Mouse (Mus musculus) WW6 (cell line): ENCODE results near the gene AC140267.1.

Experiments used
- DNase-seq: peaks from one replicate; pipeline ENCODE4 v3.0.0-alpha.2; 2013; ENCODE audit warnings: low read depth, low spot score

AC140267.1 gene

DNA sequence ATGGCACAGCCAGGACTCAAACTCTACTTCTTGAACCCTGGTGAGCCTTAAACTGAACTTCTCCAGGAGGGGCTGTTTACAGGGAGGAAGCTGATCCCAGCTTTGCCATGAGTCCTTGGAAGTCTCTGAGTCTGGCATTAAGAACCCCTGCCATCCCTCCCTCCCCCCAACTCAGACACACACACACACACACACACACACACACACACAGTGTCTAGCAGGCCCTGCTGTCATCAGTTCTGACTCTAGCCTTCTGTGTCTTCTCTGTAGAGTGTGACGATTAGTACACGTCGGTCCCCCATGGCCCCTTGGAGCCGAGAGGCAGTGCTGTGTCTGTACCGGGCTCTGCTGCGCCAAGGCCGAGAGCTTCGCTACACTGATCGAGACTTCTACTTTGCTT, at the start of gene AC140267.1:
Gene AC140267.1 (plus strand): TSS at position 301 of the 400 bp plus-strand sequence.
- no peak for DNase-seq

DNA sequence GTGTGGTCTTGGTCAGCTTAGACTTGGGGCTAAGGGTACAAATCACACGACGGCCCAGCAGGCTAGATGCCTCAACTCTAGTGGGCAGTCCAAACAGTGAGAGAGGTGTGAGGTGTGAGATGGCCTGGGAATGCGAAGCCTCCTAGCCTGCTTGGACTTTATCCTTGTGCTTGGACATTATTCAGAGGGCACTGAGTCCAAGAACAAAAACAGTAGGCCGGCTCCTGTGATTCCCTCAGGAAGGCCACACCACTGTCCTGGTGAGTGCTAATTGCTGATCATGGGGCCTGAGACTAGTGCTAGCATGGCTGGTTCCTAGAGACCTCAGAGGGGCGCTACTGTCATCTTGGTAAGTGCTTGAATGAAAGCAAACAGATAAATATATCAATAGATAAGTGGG, 46.7 kb upstream of the AC140267.1 start:
- DNase-seq = no peak

DNA sequence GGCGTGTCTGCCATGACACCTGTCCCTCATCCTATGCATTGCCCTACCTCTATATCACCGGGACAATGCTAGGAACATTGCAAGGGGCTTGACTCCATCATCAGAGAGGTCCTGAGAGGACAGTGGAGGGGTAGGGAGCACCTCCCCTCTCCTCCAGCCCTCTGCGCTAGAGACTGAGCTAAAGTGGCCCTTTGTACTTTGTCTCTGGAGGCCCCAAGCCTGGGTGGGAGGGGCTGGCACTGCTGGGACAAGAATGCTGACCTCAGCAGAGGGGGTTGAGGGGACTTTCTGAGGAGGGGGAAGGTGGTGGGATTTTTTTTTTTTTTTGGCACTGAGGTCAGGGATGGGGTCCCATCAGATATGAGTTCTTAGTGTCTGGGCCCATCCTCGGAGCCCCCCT, 45.6 kb upstream of the AC140267.1 start:
- no peak for DNase-seq

DNA sequence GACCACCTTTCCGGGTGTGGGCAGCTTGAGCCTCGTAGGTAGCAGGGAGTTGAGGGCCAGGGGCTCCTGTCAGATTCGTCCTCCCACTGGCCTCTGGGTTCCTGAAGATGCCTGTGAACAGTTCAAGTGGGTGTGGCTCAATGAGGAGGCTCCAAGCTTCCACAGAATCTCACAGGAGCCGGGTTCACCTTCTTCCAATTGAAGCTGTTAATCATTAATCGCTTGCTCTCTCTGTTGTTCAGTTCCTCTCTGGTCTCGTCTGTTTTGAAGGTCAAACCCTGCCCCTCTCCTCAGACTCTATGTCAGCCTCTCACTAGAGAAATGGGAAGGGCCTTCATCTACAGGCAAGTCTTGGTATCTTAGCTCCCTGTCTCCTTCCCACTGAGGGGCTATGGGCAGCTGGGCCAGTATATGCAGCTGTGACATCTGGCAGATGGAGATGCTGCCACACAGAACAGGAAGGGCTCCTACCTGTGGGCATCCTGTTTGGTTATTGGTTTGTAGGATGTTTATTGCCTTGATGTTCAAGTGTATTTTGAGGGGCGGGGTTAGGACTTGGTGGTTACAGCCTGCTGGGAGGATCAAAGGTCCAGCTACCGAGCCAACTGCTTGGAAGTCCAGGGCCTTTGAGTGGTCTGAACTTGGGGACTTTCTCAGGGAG, 43.9 kb upstream of the AC140267.1 start:
- DNase-seq = no peak

DNA sequence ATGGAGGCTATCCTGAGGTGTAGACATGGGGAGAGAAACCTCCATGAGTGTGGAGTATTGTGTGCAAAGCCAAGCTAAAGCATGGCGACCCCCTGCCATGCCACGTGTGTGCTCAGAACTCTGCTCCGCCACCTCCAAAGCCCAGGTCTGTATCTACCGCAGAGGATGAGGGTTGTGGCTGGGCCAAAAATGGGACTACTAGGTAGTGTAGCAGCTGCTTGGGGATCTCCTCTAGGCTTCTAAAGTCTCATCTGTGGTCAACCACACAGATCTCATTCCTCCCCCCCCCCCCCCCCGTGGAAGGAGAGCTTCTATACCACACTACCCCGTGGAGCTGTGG, 43.4 kb upstream of the AC140267.1 start:
- no peak for DNase-seq

DNA sequence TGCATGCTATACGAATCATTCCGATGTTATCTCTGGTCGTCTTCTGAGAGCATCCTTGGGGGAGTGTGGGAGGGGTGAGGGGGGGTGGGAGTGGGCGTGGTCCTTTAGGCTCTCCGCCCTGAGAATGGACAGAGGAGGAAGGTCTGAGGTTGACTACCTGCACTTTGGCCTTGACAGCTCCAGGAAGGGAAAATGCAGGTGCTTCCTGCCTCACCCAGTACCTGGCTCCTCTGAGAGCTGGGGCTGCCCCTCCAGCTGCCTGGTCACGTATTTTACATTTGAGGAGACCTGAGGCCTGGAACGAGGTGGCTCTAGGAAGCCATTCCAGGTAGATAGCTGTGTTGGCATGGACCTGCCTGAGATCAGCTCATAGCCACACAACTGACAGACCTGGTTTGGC, 42.8 kb upstream of the AC140267.1 start:
- no peak for DNase-seq

DNA sequence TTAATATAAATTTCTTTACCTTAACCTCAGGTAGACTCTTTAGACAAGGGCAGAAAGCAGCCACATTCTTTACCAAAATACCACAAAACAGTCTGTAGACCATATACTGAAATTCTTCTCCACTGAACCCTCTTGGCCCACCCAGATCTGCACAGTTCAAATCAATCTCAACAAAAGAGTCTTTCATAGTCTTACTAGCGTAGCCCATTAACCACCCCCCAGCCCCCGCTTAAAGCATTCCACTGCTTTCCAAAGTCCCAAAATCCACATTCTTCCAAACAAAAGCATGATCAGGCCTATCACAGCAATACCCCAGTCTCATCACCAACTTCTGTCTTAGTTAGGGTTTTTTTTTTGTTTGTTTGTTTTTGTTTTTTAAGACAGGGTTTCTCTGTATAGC, 36.1 kb upstream of the AC140267.1 start:
- DNase-seq = no peak

DNA sequence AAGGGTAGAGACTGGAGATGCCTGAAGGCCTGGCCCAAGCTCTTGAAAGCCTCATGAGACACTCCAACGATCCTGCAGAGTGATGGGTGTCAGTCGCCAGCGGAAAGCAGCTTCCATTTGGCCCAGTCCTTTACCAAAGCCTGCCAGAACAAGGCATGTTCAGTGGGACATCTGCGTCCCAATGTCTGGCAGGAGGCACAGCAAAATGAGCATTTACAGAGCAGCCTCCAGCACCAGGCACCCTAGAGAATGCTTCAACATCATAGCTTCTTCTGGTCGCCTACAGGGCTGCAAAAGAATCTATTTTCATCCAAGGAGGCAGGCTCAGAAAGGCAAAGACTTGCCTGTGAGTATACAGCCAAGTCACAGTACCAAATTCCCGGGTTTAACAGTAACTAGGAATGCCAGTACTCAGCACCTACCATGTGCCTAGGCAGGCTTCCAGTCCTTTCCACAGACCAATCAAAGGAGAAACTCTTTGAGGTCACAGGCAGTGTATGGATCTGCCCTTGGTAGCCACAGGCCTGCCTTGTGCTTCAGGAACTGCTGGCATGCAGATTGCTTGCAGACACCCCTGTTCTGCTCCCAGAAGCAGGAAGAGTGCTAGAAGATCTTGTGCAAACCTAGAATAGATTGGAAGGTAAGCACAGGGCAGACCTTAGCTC, 33.4 kb upstream of the AC140267.1 start:
- DNase-seq = no peak

DNA sequence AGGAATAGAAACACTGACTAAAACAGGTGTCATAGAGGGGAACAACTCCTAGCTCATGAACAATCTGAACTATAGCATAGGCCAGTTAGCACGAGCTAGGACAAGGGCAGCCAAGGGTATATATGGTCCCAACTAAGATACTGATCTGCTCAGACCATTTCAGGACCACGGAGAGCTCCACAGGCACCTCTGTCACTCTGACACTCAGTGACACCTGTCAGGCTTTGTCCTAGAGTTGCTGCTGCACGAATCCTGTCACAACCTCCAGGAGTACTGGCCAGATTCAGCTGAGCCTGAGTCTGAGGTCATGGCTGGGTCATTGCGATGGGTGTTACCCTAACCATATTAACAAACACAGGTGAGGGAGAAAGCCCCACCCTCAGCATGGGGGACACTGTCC, 32.2 kb upstream of the AC140267.1 start:
- DNase-seq = no peak

DNA sequence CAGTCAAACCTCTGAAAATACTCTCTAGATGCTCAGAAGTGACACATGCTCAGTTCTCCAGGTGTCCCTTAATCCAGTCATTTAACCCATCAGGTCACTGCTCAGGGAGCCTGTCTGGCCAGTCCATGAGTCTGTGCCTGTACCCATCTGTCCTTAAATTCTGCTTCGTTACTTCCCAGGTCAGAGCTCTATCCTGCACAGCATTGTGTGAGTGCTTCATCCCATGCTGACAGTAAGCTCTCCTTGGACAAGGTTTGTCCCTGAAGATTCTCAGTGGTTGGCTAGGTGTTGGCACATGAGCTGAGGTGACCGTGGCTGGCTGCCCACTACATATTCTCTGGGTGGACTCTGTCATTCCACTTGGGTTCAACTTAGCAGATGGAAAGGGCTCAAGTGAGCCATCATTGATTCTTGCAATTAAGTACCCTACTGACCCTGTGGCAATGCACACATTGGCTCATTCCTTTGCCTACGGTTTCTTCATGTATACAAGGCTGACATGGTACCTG, 29.5 kb upstream of the AC140267.1 start:
- no peak for DNase-seq

DNA sequence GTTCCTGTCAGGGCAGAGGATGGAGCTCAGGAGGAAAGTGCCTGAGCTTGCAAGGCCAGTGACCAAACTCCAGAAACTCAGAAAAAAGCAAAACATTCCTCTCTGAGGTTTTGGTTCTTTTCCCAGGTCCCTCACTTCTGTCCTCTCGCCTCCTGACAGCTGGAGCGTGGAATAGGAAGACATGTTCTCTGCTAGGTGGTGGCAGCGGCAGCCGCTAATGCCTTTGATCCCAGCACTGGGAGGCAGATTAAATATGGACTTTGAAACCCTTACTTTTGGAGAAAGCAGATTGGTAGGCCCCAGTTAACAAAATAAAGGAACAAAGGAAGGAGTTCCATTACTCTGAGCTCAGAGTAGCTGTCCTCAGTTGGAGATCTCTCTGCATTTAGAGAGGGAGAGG, 27.2 kb upstream of the AC140267.1 start:
- no peak for DNase-seq

DNA sequence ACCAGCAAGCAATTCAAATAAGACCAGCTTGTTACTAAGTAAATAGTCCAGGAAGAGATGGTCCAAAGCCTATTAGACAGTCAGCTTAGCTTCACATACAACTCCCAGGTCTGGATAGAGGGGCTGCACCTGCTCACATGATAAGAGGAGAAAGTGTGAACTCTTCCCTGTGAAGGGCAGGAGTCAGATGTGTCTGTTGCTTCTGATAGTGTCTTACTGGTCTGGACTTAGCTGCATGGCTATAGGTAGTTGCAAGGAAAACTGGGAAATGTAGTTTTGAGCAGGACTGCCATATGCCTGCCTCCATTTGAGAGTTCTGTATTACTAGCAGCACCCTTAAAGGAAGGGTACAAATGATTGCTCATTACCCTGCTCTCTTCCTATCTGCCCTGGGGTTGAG, 21.9 kb upstream of the AC140267.1 start:
- no peak for DNase-seq

DNA sequence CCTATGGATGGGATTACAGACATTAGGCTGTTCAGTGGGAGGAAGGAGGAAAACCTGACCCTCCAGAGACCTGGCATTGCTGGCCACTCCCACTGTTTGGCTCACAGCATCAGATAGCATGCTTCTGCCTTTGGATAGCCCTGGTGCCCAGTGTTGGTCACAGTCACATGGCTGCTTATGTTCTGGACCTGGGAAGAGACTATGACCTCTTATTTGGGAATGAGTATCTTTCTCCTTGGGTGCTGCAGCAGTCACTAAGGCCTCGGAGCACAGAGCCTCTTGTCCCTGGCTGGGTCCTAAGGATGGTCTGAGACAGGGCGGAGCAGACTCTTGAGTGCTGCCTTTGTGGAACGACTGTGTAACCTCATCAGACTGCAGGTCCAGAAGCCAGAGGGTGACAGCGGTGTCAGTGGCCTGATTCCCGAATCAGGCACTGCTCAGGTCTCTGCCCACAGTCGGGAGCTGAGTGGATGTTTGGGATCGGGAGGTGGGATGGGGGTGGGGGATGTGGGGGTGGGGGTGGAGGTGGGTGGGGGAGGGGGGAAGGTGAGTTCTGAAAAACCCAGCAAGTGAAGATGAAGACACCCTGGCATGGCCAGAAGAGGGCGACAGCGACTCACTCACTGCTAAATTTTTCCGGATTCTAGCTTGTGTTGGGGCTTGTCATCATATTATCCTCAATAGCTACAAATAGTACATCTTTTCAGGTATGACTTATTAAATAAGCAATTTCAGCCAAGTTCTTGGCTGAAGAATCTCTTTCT, 19.7 kb upstream of the AC140267.1 start:
- no peak for DNase-seq

DNA sequence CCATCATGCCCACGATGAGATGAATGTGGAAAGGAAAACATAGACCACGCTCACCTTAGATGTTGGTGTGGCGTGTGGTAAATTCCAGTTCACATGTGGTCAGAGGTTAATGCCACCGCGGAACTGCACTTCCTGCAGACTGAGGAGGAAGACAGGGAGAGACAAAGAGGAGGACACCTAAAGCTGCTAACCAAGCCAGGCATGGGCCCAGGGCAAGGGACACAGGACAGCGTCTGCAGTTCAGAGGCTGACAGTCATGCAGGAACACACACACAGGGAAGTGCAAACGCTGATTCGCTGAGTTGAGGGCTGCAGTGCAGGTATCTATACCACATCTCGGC, 19.2 kb upstream of the AC140267.1 start:
- DNase-seq = no peak

DNA sequence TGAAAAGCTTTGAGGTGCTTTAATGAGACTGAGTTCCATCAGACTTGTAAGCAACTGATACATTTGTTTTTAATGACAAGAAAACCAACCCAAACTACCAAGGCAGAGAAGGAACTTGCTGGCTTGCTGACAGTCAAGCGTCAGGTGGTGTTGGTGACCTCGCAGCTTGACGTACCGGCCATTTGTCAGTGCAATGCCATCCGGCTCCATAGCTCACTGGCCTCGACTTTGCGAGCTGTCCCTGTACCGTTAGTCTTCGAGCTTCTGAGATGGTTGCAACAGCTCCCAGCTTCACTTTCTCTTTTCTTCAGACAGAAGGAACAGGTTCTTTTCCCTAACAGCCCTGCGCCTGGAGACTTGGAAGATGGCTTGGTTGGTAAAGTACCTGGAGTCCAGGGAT, 18.2 kb upstream of the AC140267.1 start:
- no peak for DNase-seq

DNA sequence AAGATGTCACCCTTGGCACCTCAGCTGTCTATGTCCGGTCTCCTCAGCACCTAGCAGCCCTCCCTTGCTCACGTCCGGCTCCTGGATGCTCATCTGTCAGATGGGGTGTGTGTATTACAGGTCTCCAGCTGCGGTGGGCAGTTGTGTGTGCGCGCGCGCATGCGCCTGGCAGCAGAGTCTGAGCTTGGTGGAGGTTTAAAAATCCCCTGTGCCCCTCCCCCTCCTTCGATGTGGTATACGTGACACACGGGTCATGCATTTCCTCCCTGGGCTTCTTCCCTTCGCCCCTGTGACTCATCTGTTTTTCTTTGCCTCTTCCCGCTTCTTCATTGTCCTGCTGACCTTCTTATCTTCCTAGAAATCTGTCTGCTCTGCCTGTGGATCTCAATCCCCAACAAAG, 16.4 kb upstream of the AC140267.1 start:
- DNase-seq = no peak

DNA sequence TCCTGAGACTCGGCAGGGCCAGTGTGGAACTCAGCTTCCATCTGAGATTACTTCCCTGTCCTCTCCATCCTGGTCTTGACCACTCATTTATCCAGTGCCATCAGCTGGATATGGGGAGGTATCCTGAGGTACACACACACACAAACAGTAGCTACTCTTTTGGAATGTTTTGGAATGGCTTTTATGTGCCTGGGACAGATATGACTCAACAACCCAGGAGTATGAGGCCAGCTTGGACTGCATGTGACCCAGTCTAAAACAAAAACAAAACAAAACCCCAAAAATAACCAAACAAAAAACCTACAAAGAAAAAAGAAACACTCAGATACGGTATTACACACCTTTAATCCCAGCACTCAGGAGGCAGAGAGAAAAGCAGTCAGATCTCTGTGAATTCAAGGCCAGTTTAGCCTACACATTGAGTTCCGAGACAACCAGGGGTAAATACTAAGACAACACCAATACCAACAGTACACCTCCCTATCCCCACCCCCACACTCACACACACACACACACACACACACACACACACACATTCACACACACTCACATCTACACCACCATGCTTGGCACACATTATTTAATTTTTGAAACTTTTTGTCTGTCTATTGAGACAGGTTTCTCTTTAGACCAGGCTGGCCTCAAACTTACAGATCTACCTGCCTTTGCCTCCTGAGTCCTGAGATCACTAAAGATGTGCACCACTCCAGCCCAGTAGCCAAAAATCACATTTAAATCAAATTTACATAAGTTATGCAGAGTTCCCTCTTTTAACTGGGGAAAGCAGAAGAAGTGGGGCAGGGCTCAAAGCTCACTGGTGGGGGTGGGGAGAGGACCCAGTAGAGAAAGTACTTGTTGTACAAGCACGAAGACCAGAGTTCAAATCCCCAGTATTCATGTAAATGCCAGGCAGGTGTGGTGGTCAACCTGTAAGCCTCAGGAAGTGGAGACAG, 15.7 kb upstream of the AC140267.1 start:
- no peak for DNase-seq

DNA sequence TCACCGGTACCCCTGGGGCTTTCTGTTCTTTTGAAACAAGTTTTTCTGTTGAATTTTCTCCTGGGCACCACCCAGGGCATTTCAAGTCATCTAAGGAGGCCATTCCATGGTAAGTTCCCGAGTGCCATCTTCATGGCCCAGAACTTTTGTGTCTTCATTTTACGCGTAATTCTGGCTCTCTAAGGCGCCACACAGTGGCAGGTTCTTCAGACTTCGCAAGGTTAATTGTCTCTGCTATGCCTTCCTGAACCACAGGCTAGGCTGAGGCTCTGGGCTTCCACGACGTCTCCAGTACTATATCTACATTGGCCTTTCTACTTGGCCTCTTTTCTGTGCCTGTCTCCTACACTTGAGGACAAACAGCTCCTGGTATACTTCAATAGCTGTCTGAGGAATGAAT, 14.6 kb upstream of the AC140267.1 start:
- DNase-seq = no peak

DNA sequence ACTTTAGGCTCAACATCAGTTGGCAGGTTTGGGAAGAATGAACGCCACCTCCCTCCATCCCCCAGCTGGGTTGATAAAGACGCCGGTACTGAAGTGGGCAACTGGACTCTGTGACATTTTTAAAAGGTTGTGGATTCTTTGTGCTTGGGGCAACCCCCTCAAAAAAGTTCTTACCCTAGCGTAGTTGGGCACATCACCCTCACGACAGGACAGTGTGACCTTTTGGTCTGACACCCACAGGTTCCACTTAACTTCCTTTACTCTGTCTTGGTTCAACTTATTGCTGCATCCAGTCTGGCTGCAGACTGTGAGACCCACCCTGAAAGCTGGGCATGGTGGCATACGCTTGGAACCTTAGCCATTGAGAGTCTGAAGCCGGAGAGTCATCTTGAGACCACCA, 11.9 kb upstream of the AC140267.1 start:
- no peak for DNase-seq

DNA sequence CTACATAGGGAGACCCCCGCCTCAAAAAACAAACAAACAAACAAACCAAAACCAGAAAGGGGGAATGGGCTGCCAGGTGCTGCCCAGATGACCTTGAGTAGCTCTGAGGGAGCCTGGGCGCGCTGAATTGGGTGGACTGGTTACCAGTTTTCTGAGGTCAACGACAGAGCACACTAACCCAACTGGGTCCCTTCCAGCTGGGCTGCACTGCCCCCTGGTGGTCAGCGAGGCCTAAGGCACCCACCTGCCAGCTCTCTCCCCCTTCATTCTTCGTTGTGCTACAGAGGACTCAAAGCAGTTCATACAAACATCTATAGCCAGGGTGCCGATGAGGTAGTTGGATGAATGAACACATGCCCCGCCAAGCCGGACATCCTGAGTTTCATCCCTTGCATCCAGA, 10.4 kb upstream of the AC140267.1 start:
- peak; percentile 50 for DNase-seq

DNA sequence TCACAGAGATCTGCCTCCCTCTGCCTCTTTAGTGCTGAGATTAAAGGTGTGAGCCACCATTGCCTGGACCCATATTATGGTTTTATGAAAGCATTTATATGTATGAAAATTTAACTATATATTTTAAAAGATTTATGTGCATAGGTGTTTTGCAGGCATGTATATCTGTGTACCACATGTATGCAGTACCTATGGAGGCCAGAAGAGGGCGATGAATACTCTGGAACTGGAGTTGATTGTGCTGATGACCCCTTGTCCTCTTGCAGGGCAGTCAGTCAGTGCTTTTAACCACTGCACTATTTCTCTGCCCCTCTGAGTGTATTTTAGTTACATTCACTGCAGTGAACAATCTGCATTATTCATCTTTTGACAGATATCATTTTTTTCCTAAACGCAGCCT, 9.8 kb upstream of the AC140267.1 start:
- DNase-seq = no peak
